Mouse (Mus musculus): ENCODE measurements at regions not wholly inside any gene's neighbourhood (a gene's known extent, or its start where the extent isn't known, plus 50 kb on each side); places are given as distances from the start of the nearest gene placed in this dataset.

DNA sequence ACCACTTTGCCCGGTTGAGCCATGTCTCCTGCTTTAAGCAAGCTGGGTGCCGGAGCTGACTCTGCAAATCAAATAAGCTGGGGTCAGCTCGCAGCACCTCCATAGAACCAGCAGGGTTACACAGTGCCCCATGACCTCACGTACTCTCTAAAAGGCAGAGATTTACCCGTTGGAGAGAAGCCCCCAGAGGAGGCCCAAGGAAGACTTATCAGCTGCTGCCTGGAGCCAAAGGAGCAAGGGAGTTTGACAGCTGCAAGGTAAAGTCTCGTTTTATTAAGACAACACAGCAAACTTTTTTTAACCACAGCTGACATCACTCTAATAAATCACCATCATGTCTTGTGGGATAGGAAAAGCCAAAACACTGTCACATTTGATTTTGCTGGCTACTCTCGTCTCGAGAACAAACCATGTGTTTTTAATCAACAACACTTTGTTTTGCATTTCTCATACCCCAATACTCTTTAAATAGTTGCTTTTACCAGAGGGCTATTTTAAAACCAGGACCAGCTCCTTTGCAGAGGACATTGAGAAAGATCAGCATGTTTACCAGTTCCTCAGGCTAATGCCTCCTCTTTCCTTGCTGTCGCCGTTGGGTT, 148.7 kb upstream of the Zfp703 start:
- DNase-seq = no peak

DNA sequence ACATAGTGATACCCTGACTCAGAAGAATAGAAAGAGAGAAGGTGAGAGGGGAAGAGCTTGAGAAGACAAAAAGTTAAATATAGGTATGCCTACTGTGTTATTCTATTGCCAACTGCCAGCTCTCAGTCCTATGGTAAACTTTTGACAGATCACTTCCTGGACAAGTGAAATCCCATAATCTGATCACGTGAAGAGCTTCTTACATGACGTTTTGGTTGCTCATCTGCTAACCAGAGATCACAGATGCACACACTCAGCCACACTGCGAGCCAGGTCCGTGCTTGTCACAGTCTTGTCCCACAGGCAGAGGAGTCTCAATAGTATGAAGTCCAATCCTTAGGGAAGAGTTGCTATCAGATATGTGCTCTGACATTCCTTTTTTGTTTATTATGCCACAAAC, 147.8 kb upstream of the Zfp703 start:
- no peak for DNase-seq

GRCm38 (mm10) chr8:26831148-26831547, 146.0 kb upstream of the Zfp703 start:
- DNase-seq = no peak

DNA sequence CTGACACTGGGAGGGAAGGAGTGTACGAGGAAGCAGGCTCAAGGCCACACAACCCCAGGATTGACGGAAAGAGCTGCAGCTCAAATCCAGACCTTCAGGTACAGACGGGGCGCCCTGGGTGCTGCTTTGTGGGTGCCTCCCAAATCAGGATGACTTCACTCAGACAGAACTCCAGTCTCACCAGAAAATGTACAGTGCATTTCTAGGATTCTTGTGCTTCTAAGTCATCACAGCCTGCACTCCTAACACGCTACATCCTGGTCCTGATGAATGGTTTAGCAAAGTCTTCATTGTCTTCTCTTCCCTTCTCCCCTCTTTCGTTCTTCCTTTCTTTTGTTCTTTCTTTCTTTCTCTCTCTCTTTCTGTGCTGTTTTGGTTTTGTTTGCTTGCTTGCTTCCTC, 145.3 kb upstream of the Zfp703 start:
- DNase-seq = no peak

- DNase-seq = no peak
These were observed 144.6 kb upstream of the Zfp703 start for GRCm38 (mm10) chr8:26832546-26832945.

- DNase-seq = no peak
These were observed 143.8 kb upstream of the Zfp703 start for GRCm38 (mm10) chr8:26833297-26833696.

DNA sequence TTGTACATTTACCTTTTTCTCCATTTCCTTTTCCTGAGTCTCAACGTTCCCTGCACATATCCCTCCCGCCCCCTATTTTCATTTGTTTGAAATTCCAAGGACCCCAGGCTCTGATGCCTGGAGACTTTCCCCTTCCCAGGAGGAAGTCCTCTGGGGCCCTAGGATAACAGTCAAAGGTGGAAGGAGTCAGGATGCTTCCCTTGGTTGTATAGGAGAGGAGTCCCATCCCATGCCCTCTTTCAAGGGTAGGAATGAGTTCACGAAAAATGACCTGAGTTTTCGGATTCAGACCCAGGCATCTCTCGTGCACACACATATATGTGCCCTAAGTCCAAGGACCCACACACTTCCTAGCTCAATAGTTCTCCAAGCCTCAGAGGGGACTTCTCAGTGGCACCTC, 143.3 kb upstream of the Zfp703 start:
- DNase-seq = no peak

DNA sequence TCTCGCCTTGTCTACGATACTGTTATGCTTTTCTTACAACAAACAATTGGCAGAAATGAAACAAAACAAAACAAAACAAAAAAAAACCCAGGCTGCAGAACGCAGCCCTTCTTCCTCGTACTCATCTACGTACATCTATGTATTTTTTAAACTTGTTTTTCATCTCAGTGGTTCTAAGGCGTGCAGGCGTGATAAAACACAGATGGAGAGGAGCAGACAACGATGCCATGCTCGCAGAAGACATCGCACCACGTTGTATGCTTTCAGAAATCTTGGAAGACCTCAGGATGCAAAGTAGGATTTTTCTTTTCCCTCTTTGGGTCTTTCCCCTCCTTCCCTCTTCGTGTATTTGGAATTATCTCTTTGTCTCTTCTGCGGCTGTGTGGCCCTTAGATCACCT, 142.5 kb upstream of the Zfp703 start:
- no peak for DNase-seq

DNA sequence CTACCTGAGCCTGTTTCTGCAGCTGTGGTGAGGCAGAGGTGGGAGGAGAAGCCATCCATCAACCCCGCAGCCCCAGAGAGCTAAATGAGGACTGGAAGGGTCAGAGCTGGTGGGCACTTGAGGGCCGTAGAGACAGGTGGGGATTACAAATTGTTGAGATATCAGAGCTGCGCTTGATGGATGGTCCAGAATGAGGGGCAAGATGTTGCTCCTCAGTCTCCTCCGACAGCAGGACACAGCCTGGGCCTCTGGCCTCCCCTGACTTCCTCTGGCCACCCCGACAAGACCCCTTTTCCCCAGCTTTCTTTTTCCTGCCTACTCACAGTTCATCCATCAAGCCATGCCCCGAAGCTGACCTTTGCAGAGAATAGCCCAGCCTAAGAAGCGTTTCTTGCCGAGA, 142.0 kb upstream of the Zfp703 start:
- DNase-seq = no peak

- DNase-seq = no peak
These were observed 141.5 kb upstream of the Zfp703 start for GRCm38 (mm10) chr8:26835616-26836015.

DNA sequence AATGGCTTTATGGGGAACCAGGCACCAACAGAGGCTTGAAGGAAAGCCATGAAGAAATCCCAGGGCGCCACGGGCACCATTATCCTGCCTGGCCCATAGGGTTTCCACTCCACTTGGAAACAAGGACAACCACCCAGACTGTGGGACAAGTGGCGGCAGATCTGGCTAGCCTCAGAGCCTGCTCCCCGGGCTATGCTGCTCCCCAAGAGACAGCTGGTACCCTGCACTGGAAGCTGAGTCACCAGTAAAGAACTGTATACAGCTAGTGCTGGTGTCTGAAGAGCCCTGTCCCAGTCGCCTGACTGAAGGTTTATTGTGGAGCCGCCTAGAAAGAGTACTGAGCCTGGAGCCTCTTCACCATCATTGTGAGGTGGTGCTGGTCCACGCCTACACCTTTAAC, 140.6 kb upstream of the Zfp703 start:
- DNase-seq = no peak

DNA sequence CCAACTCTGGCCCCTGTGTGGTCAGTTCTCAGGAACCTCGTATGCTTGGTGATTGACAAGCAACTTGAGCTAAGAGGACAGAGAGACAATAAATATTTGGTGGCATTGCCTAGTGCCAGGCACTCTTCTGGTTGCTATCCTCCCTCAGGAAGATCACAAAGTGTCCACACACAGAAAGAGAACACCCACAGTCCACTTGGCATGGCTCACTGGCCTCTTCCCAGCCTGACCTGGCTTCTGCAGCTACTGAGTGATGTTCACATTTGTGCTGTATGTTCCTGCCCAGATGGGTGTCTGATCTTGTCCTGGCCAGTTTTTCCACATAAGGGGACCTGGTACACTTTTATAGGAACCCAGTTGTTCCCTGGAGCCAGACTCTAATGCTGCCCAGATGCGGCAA, 136.8 kb upstream of the Zfp703 start:
- DNase-seq = peak; percentile 57

- DNase-seq = no peak
These were observed 136.1 kb upstream of the Zfp703 start for GRCm38 (mm10) chr8:26840745-26841680.

- no peak for DNase-seq
These were observed 133.4 kb upstream of the Zfp703 start for GRCm38 (mm10) chr8:26843714-26844113.

GRCm38 (mm10) chr8:26844132-26844808, 132.9 kb upstream of the Zfp703 start:
- DNase-seq = no peak

- no peak for DNase-seq
These were observed 132.3 kb upstream of the Zfp703 start for GRCm38 (mm10) chr8:26844809-26845143.

DNA sequence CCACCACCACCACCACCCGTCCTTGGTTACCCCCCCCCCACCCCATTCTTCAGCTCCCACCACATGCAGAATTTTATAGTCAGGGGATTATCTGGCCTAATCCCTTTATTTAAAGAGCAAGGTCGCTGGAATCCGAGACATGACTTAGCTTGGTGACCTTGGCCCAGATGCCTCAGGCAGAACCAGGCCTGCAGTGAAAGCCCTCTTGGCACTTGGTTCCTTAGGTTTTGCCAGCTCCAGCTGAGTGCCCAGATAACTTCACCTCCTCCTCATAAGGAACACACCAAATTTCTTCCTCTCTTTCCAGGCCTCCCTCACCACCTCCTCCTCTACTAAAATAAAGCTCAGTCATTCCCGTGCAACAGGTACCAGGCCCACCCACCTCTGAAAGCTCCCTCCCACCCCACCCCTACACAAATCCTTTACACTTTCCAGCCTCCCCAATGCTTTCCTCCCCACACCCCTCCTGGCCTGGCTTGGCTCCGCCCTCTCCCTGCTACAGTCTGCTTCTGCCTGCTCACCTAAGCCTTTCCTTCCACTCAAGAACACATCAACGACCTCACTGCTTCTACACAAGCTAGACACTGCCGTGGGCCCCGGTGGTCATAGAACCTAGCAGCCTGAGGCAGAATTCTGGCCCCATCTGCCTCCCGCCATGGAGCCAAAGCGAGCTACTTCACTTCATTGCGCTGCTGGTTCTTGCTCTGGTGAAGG, 131.5 kb upstream of the Zfp703 start:
- no peak for DNase-seq

GRCm38 (mm10) chr8:26847009-26847408, 130.1 kb upstream of the Zfp703 start:
- no peak for DNase-seq

DNA sequence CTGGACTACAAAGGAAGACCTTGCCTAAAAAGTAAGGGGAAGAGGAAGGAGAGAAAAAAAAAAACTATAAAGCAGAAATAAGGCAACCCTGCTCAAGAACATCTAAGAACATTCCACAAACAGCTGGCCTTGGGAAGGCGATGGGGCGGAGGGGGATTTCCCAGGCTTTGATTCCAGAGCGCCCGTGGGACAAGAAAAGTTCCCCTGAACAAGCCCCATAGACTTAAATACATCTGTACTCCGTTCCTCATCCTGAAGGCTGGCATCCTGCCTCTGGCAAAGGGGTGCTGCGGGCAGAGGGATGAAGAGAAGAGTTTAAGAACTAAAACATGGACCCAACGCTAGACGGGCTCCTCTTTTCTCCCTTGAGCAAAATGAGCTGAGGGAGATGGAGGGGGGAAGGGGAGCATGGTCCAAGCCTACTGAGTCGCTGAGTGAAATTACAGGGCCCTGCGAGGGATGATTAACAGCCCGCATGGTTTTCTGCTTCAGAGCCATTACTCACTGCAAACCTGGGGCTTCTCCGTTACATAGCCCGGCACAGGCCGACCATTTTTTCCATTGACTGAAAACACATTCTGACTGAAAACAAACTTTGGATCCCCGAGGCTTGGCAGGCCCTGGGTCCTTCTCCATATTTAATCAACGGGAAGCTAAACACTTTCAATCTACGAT, 128.9 kb upstream of the Zfp703 start:
- DNase-seq = no peak

GRCm38 (mm10) chr8:26848955-26849684, 128.0 kb upstream of the Zfp703 start:
- no peak for DNase-seq

- no peak for DNase-seq
These were observed 125.0 kb upstream of the Zfp703 start for GRCm38 (mm10) chr8:26851871-26852800.

Data from cerebellum, adult 11 months (tissue).